Mouse (Mus musculus) layer of hippocampus, postnatal 10 days (tissue): ENCODE measurements at regions not wholly inside any gene's neighbourhood (a gene's known extent, or its start where the extent isn't known, plus 50 kb on each side); places are given as distances from the start of the nearest gene placed in this dataset.

ENCODE experiments used
- DNase-seq, 2 experiments: peaks; one replicate each; pipeline ENCODE4 v3.0.0; 2021; ENCODE audit warnings: low spot score in 2 of 2

GRCm38 (mm10) chr6:67115505-67116303, 78.4 kb upstream of the Gadd45a start:
- no peak for DNase-seq

- DNase-seq = no peak
Measured at GRCm38 (mm10) chr6:67114753-67115152, 77.5 kb upstream of the Gadd45a start.

- DNase-seq = no peak
Measured at GRCm38 (mm10) chr6:67113686-67114278, 76.5 kb upstream of the Gadd45a start.

GRCm38 (mm10) chr6:67113261-67113660, 76.0 kb upstream of the Gadd45a start:
- DNase-seq = no peak

- DNase-seq = no peak
Measured at GRCm38 (mm10) chr6:67112311-67112710, 75.1 kb upstream of the Gadd45a start.

GRCm38 (mm10) chr6:67111581-67111980, 74.3 kb upstream of the Gadd45a start:
- DNase-seq = no peak

GRCm38 (mm10) chr6:67110391-67110790, 73.1 kb upstream of the Gadd45a start:
- no peak for DNase-seq

- no peak for DNase-seq
Measured at GRCm38 (mm10) chr6:67109774-67110173, 72.5 kb upstream of the Gadd45a start.

GRCm38 (mm10) chr6:67107517-67107916, 70.3 kb upstream of the Gadd45a start:
- no peak for DNase-seq

GRCm38 (mm10) chr6:67106493-67106892, 69.2 kb upstream of the Gadd45a start:
- DNase-seq = no peak

GRCm38 (mm10) chr6:67105386-67105785, 68.1 kb upstream of the Gadd45a start:
- no peak for DNase-seq

- DNase-seq = no peak
Measured at GRCm38 (mm10) chr6:67104205-67104604, 66.9 kb upstream of the Gadd45a start.

- DNase-seq = peak; percentile 36 to 42
Measured at GRCm38 (mm10) chr6:67102541-67103134, 65.4 kb upstream of the Gadd45a start.

GRCm38 (mm10) chr6:67102014-67102413, 64.8 kb upstream of the Gadd45a start:
- DNase-seq = peak in 1 of 2 experiments; percentile 21

- no peak for DNase-seq
Measured at GRCm38 (mm10) chr6:67094426-67094825, 57.2 kb upstream of the Gadd45a start.

- no peak for DNase-seq
Measured at GRCm38 (mm10) chr6:67093128-67093527, 55.9 kb upstream of the Gadd45a start.

GRCm38 (mm10) chr6:67090150-67090549, 52.9 kb upstream of the Gadd45a start:
- no peak for DNase-seq

GRCm38 (mm10) chr6:67089530-67090140, 52.4 kb upstream of the Gadd45a start:
- no peak for DNase-seq

GRCm38 (mm10) chr6:67088741-67089455, 51.6 kb upstream of the Gadd45a start:
- DNase-seq = no peak

- DNase-seq = no peak
Measured at GRCm38 (mm10) chr6:67087837-67088440, 50.7 kb upstream of the Gadd45a start.

GRCm38 (mm10) chr6:67087393-67087792, 50.1 kb upstream of the Gadd45a start:
- no peak for DNase-seq
